Mouse (Mus musculus) heart, postnatal 4 days (tissue): Measurements from ENCODE around the gene Smn1. TPM values are rescaled to one million over a fixed set of nuclear protein-coding genes. Genes with fewer than 3 reads are reported as not detected.
"Not testable (repeated sequence)": the region's sequence is repeated elsewhere in the genome, so short reads cannot be mapped to it uniquely, and the experiment has no call there.

Experiments used
- DNase-seq: peaks from one replicate; pipeline ENCODE4 v3.0.0; 2021
- total RNA-seq, 2 experiments: library from RNA; stranded (reverse); gene quantifications; 2 replicates each; pipeline ENCODE4 v1.2.3; 2021

Smn1 gene
- total RNA-seq = 10 to 100 TPM; 33.0 TPM

DNA sequence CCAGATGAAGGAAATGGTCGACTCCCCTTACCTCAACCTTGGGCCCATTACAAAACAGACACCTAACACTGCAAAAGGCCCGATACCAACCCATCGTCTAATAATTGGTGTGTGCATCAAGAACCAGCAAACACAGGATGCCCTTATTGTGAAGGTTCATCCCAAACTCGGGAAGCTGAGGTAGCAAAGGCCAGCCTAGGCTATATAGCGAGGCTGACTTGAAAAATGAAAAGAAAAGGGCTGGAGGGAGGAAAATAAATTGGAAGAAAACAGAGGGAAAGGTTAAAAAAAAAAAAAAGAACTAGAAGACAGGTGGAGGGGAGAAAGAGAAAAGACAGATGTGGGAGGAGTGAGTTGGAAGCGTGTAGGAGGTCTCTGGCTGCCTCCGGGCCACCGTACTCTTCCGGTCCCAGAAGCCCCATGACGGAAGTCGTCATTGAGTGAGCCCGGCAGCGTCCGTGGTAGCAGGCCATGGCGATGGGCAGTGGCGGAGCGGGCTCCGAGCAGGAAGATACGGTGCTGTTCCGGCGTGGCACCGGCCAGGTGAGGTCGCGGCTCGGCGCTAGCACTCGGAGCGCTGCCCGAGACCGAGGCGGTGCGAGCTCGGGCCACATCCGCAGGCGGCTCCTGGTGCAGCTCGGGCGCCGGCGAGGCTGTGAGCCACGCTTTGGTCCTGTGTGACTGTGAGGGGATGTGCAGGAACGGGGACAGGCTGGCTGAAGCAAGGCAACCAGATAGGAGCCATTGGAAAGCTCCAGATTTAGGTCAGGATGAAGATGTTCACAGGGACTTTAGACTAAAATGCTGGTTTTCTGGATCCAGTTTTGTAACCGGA lies at the start of gene Smn1:
Gene Smn1 (plus strand): TSS at position 430 of the 835 bp plus-strand sequence.
- peak; percentile 91 for DNase-seq

DNA sequence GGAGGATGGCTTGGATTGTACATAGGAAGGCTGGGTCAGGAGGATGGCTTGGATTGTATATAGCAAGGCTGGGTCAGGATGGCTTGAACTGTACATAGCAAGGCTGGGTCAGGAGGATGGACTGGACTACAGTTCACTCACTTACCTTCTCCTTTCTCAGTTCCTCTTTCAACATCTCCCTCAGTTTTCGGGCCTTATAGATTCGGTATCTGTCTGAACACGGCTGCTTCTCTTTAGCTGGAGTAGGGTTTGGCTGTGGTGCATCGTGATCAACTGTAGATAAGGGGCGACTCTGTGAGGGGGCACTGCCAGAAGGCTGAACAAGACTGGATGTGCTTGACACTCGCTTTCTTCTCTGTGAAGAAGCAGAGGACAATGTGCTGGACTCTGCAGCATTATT lies 25.8 kb upstream of the Smn1 start:
- DNase-seq = no peak

DNA sequence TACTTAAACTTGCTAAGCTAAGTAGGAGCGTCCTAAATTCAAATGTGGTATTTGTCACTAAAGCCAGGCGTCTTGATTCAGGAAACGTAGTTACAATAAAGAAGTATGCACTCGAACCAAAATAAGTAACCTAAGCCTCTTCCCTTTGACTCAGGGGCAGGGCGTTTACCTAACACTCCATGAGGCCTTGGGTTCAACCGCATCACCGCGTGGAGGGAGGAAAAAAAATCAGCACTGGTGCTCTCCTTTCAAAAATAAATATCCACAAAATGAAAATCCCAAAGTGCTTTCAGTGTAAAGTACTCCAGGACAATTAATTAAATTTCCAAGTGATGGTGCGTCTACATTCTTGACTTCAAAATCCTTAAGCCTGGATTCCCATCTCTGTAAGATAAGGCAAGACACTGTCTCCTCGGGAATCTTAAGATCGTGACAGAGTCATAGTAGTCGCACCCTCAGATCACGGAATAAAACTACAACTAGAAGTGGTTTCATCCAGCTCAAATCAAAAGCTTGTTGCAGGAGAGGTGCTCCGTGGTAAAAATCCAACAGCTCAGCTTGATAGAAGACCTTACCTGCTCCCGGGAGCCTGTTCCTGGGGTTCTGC lies 21.5 kb upstream of the Smn1 start:
- no peak for DNase-seq

DNA sequence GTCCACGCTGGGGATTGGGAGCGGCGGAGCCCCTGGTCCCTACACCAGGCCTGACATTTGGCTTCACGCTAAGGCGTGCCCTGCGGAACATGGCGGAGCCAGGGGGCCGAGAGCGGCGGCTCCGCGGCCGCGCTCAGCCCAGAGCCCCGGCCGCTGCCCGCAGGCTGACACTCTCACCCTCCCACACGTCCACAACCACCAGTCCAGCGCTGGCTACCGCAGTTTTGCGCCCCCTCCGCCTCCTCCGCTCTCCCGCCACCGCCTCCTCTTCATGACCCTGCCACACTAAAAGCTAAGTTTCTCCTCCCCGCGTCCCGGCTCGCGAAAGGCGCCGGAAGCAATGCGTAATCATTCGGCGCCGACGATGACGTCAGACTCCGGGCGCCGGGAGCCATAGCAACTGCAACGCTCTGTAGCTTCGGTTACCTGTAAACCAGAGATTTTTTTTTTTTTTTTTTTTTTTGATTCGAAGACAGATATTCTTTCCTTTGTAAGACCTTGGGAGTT lies 20.9 kb upstream of the Smn1 start, which contains the start of gene Bdp1:
Gene Bdp1 (minus strand): TSS at position 323 of the 507 bp plus-strand sequence.
- peak; percentile 96 for DNase-seq

DNA sequence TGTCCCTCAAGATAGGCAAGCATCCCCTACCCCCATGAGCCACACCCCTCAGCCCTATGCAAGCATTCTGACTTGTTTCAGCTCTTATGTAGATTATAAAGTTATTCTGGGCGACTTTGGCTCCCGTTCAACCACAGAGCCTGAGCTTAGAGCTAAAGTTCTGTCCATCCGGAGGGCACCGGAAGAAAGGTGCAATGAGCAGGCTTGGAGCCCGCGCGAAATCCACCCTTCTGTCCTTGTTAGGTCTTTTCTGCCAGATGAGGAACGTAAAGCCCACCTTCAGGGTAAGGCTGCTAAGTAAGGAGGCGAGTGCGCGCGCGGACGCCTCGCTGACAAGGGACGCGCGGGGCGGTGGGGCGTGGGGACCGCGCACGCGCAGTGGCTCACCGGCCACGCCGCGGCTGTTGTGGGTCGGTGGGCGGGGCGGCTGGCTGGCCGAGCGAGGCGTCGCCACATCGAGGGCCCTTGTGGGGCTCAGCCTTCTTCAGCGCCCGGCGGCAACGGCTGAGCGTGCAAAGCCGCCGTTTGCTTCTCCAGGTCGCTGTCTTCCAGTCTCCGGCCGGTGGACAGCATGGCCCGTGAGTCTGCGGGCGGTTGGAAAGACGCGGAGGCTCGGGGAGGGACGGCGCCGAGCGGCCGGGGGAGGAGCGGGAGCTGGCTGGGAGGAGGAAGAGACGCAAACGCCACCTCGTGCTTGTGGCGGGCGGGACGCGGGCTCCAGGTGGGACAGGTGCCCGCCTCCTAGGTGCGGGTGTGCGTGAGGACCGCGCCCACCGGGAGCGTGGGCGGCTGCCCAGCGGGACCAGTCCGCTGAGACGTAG lies 16.8 kb upstream of the Smn1 start, which contains the start of gene Serf1:
Gene Serf1 (plus strand): TSS at position 361 of the 821 bp plus-strand sequence.
- DNase-seq = peak; percentile 86

DNA sequence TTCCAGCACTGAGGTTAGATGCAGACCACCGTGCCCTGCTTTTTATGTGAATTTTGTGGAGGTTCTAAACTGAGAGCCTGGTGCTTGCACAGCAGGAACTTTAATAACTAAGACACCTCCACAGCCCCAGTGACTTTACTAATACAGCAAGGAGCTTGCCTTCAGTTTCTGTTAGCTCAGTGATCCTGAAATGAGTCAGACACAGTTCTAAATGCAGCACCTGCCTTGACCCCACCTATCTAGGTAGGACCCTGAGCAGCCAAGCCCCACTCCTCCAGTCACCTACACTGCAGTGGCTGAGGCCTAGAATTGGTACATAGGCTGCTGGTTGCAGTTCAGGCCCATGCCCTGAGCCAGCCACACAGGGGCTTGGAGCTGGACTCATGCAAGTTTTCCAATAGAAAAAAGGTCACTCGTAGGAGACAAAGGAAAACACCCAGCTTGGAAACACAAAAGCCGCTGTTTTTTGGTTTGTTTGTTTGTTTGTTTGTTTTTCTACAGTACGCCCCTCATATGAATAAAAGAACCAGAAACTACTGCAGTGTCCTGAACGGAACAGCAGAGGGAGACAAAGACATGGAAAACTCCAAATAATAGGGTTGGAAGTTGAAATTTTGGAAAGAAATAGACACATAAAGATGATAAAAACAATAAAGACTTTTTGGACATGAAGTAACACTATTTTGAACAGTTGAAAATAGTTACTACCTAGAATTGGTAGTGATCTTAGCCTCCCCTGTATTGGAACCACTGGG lies 12.3 kb upstream of the Smn1 start:
- DNase-seq = no peak

DNA sequence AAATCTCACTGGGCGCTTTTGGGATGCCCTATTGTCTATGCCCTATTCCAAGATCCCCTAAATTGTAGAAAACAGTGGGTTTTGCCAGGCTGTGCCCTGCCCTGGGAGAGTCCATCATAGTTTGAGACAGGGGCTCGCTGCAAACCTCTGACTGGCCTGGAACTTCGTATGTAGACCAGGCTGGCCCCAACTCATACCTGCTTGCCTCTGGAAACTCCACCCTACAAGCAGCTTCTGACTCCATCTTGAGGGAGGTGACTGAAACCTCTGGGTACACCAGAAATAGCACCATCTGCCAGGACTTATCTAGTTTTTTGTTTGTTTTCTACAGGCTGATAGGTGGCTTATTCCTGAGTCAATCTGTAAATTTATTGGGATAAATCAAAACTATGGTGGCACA lies 682 bp upstream of the Smn1 start:
- DNase-seq = no peak

DNA sequence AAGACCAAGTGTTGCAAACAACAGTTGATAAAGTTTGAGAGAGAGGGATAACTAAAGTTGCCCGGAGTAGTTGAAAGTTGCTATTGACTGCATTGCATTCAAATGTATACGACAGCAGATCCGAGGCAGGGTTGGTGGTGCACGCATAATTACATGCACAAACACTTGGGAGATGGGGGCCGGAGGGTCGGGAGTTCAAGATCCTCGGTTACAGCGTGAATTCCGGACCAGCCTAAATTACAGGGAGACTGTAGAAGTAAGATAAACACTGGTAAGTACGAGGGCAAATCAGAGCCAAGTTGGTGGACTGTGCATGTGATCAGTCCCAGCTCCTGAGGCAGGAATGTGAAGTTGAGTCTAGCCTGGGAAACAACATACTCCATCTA lies 599 bp downstream of the Smn1 start:
- DNase-seq = no peak

DNA sequence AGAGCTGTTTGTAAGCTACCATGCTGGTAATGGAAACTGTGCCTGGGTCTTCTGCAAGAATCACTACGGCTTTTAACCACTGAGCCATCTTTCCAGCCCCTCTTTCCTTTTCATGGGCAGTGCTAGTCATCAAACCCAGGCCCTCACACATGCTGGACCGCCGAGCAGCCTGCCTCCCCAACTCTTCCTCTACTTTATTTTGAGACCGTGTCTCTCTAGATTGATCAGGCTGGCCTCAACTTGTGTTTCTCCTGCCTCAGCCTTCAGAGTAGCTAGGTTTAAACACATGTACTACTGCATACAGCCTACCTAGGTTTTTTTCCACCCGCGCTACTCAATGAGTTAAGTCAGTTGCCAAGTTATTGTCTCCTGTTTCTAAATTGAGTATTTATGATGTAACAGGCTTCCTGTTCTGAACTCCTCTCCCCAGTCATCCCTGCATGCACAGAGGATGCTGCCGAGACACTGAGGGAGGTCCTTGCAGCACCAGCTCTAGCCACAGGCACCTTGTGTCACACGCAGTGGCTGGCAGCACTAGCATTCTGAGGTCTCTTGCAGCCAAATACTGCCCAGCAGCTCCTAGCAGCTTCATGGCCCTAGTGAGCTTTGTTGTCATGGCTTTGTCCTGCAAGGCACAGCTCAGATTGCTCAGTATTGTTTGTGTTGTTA lies 17.1 kb downstream of the Smn1 start:
- DNase-seq = no peak

DNA sequence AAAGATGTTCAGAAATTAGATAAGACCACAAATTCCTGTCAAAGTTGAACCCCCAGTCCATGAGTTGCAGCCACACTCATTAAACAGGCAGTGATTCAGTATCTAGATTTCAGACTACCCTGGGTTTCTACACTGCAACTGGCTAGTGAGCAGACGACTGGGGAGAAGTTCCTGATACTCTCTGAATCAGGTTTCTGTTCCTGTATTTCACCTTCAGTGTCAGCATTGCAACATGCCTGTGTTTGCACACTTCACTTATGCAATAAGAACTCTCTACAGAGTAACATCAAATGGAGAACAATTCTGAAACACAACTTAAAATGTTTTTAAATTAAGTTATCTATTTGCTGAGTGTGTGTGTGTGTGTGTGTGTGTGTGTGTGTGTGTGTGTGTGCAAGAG lies 28.0 kb downstream of the Smn1 start:
- DNase-seq = no peak

DNA sequence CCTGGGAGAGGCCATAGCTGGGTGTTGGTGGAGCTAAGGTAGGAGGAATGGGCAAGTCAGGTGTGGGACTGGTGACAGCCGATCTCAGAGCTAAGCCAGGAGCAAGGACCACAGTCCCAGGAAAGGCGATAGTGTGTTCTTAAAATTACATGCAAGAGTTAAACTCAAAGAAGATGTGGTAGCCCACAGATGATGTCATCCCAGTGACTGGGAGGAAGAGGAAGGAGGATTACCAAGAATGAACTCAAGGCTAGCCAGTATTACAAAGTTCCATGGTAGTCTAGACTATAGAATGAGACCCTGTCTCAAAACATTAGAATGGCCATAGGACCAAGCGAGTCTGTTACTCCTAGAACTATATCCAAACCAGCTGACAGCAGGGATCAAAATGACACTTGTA lies 32.0 kb downstream of the Smn1 start:
- DNase-seq = no peak

DNA sequence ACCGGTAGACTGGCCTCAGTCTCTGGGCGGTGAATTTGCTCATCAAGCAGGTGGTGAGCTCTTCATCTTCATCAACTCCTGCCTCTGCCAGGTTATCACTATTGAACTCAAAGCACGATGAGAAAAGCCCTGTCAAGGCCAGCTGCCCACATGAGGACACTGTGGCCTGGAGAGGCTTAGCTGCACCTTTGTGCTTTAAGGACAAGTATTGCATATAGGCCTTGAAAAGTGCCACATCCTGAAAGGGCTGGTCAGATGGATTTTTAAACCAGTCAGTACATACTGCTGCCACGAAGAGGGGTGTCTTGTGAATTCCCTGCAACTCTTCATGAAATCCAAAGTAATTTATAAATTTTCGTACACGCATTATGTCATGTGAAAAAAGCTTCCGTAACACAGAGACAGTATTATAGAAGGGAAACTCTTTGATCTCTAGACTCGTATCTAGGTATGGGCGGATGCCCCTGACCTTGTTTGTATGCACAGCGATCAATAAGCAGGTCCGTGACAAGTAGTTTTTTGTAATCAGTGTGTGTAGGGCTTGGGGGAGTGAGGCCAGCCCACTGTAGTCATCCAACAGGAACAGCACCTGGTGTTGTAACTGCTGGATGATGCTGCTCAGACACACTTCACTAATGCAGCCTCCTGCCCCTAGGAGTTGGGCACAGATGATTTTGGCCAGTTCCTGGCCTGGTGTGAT lies 36.7 kb downstream of the Smn1 start:
- DNase-seq = not testable (repeated sequence)

DNA sequence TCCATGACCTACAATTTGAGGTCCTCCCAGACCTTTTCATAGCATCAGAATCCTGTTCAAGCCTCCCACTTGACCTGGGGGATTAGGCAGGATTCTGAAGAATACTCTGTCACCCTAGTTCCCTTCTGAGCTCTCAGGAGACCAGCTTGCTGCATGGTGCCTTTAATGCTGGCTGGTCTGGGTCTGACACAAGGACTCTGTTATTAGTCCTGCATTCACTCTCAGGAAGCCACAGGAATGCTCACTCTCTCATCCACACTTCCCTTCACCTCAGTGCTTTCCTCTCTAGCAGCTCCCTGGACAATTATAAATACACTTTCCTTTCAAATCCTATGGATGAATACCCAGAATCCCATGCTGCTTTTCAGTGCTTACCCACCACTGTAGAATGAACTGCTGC lies 37.8 kb downstream of the Smn1 start:
- not testable (repeated sequence) for DNase-seq

DNA sequence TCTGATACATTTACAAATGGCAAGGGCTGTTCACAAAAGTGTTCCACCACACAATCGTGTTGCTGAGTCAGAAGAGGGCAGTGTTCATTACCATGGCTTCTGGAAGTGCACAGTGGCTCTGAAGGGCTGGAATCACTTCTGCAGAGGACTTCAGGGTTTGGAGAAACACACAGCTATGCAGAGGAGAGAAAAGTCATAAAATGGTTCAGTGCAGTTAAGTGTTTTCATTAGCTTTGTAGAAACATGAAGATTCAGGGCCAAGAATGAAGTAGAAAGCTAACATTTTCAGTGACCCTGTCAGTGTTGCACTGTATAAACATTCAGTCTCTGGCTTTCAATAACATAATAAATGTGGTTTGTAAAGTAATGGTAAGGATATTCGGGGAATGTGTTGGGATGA lies 41.7 kb downstream of the Smn1 start:
- not testable (repeated sequence) for DNase-seq

DNA sequence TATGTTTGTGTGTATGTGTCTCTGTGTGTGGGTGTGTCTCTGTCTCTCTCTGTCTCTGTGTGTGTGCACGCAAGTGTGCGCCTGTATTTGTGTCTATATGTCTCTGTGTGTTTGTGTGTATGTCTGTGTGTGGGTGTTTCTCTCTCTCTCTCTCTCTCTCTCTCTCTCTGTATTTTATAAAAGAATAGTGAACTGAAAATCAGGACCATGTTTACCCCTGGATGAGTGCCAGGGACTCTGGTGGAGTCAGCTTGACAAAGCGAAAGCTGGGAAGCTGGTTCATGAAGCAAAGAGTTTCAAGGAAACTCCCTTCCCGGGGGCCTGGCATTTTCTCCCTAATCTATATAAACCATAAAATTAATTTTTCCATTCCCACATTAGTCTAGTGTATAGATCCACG lies 49.7 kb downstream of the Smn1 start:
- peak; percentile 6 for DNase-seq

DNA sequence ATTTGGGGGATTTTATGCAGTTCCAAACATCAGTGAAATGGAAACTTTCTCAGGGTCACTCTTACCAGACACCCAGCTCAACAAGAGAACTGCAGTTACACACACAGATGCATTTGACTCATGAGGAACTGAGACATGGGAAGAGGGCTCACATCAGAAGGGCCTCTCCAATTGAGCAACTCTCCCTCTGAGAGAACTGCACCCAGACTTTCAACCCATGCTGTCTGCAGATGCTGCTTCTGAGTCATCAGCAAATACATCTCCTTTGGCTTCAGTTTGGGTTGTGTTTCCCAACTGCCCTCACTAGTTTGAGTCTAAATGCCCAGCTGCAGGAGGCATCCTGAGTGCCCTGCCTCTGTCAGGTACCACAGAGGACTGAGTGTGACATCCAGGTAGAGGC lies 58.5 kb downstream of the Smn1 start:
- not testable (repeated sequence) for DNase-seq
